Mouse (Mus musculus): Measurements from ENCODE around the gene Tigd4.

- TF ChIP-seq CTCF (IDR thresholded peaks at IDR 0.05; ENCODE audit: low read depth, low read length) = no peak
- TF ChIP-seq POLR2A (IDR thresholded peaks at IDR 0.05; ENCODE audit: borderline replicate concordance, low read depth, low read length) = no peak
Measured at GRCm38 (mm10) chr3:84641391-84641790, 48.0 kb downstream of the Tigd4 start.
